Mouse (Mus musculus) kidney, embryonic 14.5 days (tissue): Measurements from ENCODE around the gene Pik3r1. TPM values are rescaled to one million over a fixed set of nuclear protein-coding genes. Genes with fewer than 3 reads are reported as not detected.
A peak's percentile ranks its signal among the peaks of the same experiment; 100 is the strongest.

Source experiments
- ATAC-seq: fragments of 200-750 bp; cut with Nextera tagmentation; 2 replicates; pipeline ENCODE4 v1.8.0; 2017; ENCODE audit warnings: moderate number of reproducible peaks, mild to moderate bottlenecking, moderate TSS enrichment, moderate library complexity; ENCODE audit not compliant: low FRiP score, low TSS enrichment
- H3K27ac ChIP-seq: fragments of 300-500 bp; sonication (generic); 2 replicates; pipeline ENCODE4 v1.5.1; 2014; ENCODE audit warnings: low read depth, mild to moderate bottlenecking, low read length, moderate library complexity, mixed read lengths
- H3K27me3 ChIP-seq: fragments of 300-500 bp; sonication (generic); 2 replicates; pipeline ENCODE4 v1.6.1; 2014; ENCODE audit warnings: mild to moderate bottlenecking, low read length; ENCODE audit not compliant: control insufficient read depth, insufficient read depth
- H3K36me3 ChIP-seq: fragments of 300-500 bp; sonication (generic); 2 replicates; pipeline ENCODE4 v1.6.1; 2014; ENCODE audit warnings: low read length, mixed read lengths; ENCODE audit not compliant: control insufficient read depth, insufficient read depth
- H3K4me1 ChIP-seq: fragments of 300-500 bp; sonication (generic); 2 replicates; pipeline ENCODE4 v1.6.1; 2014; ENCODE audit warnings: low read length, mixed read lengths; ENCODE audit not compliant: control insufficient read depth, insufficient read depth
- H3K4me2 ChIP-seq: fragments of 300-500 bp; sonication (generic); replicated peaks from 2 replicates; pipeline ENCODE4 v1.6.1; 2014; ENCODE audit warnings: low read depth, mild to moderate bottlenecking, low read length
- H3K4me3 ChIP-seq: fragments of 300-500 bp; sonication (generic); 2 replicates; pipeline ENCODE4 v1.5.1; 2014; ENCODE audit warnings: mild to moderate bottlenecking, low read length
- H3K9ac ChIP-seq: fragments of 300-500 bp; sonication (generic); 2 replicates; pipeline ENCODE4 v1.6.1; 2014; ENCODE audit warnings: low read depth, mild to moderate bottlenecking, low read length, moderate library complexity
- H3K9me3 ChIP-seq: fragments of 300-500 bp; sonication (generic); 2 replicates; pipeline ENCODE4 v1.6.1; 2016; ENCODE audit warnings: low read length; ENCODE audit not compliant: control insufficient read depth
- WGBS: fragments of 180-500 bp; shearing (Covaris S2); extraction: QIAGEN DNeasy Blood & Tissue Kit; methylation state at CpG from one replicate; pipeline ENCODE4 v1.1.7; 2014; 5-methylcytosine and 5-hydroxymethylcytosine counted together
- polyA plus RNA-seq: library from polyadenylated mRNA; unstranded; fragments of >200 nt; fragmentation: Nextera tagmentation; extraction: Ambion mirVana; gene quantifications from 2 replicates; pipeline ENCODE4 v1.2.1, GENCODE M21; 2014

Pik3r1 gene
- polyA plus RNA-seq, 1 experiment from 2014 or later, result 63.2 TPM

DNA sequence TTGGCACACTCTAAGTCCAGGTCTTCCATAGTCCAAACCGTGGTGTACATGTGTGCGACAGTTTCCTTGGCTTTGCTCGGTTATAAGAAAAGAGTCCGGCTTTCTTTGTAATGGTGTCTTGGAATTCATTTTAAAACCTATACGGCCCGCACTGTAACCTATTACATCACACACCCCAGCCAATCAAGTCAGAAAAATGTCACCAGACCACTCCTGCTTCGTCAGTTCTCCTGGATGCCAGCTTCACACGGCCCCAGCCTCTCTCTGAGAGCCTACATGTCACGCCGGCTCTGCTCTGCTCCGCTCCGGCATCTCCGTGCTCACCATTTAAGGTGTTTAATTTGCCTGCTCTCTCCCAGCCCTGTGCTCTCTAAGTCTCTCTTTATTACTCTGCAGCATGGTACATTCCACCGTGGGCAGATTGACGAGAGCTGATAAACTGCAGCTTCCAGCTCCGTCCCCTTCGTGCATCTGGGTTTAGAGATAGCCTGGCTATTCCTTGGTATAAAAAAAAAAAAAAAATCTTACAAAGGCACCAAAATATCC lies 75.7 kb downstream of the Pik3r1 start:
- Histone ChIP-seq H3K9ac (peak overlapping the region; percentile 53; the same call in 1 of the 2 replicates), H3K4me3 (peak overlapping the region; percentile 45), H3K27ac (peak overlapping the region; percentile 49), H3K9me3 (no peaks in the 10 kb centered on the region), H3K4me2 (peak overlapping the region; percentile 60), H3K27me3 (no peaks in the 10 kb centered on the region), H3K4me1 (peaks cover 18% of the 10 kb centered on the region), H3K36me3 (peaks cover 17% of the 10 kb centered on the region)
- WGBS, result 23% methylated on average over 17 of the region's 17 CpGs
- ATAC-seq, result peak; percentile 40

DNA sequence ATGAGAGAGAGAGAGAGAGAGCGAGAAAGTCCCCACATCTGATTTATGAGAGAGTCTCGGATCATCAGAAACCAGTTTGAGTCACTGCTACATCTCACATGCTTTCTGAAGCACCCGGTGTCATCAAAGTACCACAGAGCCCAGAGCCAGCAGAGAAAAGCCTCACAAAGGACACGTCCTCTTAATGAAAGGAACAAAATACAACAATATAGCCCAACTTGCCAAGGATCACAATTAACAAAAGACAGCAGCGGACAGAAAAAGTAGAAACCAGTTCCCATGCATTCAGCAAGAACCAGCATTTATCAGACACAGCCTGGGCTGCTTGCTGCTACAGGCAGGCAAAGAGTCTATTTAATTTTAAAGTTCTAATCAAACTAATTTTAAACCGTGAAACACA lies 76.3 kb downstream of the Pik3r1 start:
- ATAC-seq, result no peak
- no peaks in the 10 kb centered on the region for H3K27me3 ChIP-seq
- peak overlapping the region; percentile 14; the same call in 1 of the 2 replicates for H3K9ac ChIP-seq
- 42% methylated on average over 6 of the region's 6 CpGs for WGBS
- H3K9me3 ChIP-seq, result no peaks in the 10 kb centered on the region
- peak overlapping the region; percentile 60 for H3K4me2 ChIP-seq
- H3K4me3 ChIP-seq, result peak overlapping the region; percentile 45; the same call in 1 of the 2 replicates
- peaks cover 17% of the 10 kb centered on the region for H3K4me1 ChIP-seq
- peaks cover 24% of the 10 kb centered on the region for H3K36me3 ChIP-seq
- no peak overlapping the region for H3K27ac ChIP-seq

DNA sequence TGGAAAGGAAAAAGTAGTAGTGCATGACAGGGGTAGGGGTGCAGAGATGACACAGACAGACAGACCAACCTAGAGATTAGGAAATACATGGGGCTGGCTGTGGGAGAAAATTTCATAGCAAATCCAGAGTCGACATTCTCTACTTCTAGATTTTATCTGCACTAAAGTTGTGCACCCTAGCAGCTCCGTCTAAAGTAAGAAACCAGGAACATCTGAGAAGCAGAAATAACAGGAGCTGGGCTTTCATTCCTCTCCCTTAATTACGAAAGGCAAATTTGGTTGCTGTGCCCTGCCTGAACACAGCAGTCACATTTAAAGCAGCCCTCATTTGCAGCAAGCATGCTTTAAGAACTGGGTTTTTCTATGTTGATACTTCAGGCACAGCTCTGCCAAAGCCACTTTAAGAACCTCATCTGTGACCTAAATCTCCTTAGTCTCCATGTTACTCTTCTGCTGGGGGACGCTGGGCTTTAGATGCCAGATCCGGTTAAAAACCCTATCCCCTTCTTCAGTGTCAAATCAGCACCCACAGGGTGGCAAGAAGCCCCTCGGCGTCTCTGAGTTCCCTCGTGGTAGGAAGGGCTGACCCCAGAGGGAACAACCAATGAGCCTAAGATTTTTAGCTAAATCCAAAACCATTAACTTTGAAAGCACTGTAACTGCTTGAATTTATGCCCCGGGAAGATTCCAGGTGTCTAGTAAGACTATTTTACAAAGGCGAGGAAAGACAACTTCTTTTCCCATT lies 76.9 kb downstream of the Pik3r1 start:
- no peak for ATAC-seq
- Histone ChIP-seq H3K4me3 (peak overlapping the region; percentile 45; the same call in 1 of the 2 replicates), H3K9me3 (no peaks in the 10 kb centered on the region), H3K9ac (peak overlapping the region; percentile 14; the same call in 1 of the 2 replicates), H3K4me2 (peak overlapping the region; percentile 60), H3K4me1 (peaks cover 17% of the 10 kb centered on the region), H3K27me3 (no peaks in the 10 kb centered on the region), H3K36me3 (peaks cover 30% of the 10 kb centered on the region), H3K27ac (peak overlapping the region; percentile 6; the same call in 1 of the 2 replicates)
- 40% methylated on average over 10 of the region's 10 CpGs for WGBS

DNA sequence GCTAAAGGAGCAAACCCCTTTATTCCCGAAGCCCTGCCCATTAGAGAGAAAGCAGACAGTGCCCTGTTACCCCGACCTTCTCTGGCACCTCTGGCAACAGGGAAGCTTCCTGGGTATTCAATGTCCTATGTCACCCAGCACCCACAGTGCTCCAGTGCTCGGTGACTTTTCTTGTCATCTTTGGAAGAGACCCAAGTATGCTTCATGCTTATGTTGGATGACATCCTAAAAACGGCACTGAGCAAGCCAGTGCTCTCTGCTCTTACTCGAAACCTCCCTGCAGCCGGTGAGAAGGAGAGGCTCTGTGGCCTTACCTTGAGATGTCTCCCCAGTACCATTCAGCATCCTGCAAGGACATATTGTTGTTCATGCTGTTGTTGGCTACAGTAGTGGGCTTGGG lies 77.8 kb downstream of the Pik3r1 start:
- Histone ChIP-seq H3K4me2 (no peak overlapping the region), H3K9ac (no peak overlapping the region), H3K36me3 (peaks cover 39% of the 10 kb centered on the region), H3K27ac (no peak overlapping the region), H3K9me3 (no peaks in the 10 kb centered on the region), H3K4me1 (peaks cover 14% of the 10 kb centered on the region), H3K4me3 (no peak overlapping the region), H3K27me3 (no peaks in the 10 kb centered on the region)
- ATAC-seq, result no peak
- 67% methylated on average over 6 of the region's 6 CpGs for WGBS

DNA sequence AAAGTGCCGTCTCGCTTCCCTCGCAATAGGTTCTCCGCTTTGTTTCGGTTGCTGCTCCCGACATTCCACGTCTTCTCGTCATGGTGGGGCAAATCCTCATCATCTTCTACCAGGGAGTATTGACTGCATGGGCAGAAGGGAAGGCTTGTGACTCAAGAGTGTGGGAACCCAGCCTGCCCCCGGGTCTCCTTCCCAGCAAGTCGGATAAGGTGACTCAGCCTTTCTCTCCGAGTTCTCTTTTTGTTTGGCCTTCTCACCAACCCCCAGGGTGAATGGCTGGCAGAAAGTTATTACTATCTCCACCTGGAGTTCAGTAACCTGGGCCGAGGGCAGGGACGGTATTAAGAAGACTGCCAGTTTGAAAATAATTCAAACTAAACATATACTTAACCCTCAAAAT lies 81.8 kb downstream of the Pik3r1 start:
- Histone ChIP-seq H3K4me1 (peaks cover 15% of the 10 kb centered on the region), H3K4me3 (no peak overlapping the region), H3K9me3 (no peaks in the 10 kb centered on the region), H3K27me3 (no peaks in the 10 kb centered on the region), H3K27ac (no peak overlapping the region), H3K9ac (no peak overlapping the region), H3K4me2 (no peak overlapping the region), H3K36me3 (peaks cover 62% of the 10 kb centered on the region)
- ATAC-seq, result no peak
- WGBS, result 90% methylated on average over 13 of the region's 13 CpGs

DNA sequence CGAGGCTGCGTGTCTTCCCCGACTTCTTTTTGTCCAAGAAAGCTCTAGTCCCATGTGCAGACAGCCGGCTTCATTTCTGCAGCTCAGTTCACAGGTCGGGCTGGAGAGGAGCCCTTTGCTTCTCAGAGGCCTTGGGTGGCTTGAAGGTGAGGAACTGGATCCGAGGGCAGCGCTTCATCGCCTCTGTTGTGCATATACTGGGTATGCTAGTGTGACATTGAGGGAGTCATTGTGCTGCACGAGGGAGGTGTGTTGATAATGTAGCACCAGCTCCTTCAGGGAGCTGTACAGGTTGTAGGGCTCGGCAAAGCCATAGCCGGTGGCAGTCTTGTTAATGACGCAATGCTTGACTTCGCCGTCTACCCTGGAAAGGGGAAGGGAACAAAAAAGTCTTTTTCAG lies 83.3 kb downstream of the Pik3r1 start:
- Histone ChIP-seq H3K4me2 (no peak overlapping the region), H3K4me1 (0 out of 2 replicates have a peak, but pooled peaks cover 10% of the 10 kb centered on the region), H3K9ac (no peak overlapping the region), H3K9me3 (no peaks in the 10 kb centered on the region), H3K27ac (no peak overlapping the region), H3K36me3 (peaks cover 62% of the 10 kb centered on the region), H3K27me3 (no peaks in the 10 kb centered on the region), H3K4me3 (no peak overlapping the region)
- WGBS, result 81% methylated on average over 14 of the region's 14 CpGs
- ATAC-seq, result no peak

DNA sequence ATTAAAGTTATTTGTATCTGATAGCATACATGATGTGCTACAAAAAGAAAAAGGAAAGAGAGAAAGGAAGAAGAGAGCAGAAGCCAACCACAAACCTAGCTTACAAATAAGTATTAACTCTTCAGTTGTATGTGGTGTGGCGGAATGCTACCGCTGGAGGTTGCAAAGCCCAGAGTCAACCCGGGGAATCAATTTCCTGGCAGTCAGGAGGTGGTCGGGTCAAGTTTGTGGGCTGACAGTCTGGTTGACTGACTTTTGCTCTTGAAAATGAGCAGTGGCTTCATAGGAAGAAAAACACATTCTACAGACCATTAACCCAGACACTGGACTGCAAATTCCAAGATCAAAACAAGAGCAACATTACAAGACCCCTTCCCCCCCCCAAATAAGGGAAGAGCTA lies 85.6 kb downstream of the Pik3r1 start:
- H3K9me3 ChIP-seq, result no peaks in the 10 kb centered on the region
- no peak overlapping the region for H3K4me3 ChIP-seq
- no peak overlapping the region for H3K9ac ChIP-seq
- H3K27me3 ChIP-seq, result no peaks in the 10 kb centered on the region
- peaks cover 46% of the 10 kb centered on the region for H3K36me3 ChIP-seq
- H3K4me1 ChIP-seq, result 0 out of 2 replicates have a peak, but pooled peaks cover 10% of the 10 kb centered on the region
- peak; percentile 55; the same call in 1 of the 2 replicates for ATAC-seq
- H3K27ac ChIP-seq, result no peak overlapping the region
- H3K4me2 ChIP-seq, result no peak overlapping the region
- WGBS, result 24% methylated on average over 4 of the region's 4 CpGs

DNA sequence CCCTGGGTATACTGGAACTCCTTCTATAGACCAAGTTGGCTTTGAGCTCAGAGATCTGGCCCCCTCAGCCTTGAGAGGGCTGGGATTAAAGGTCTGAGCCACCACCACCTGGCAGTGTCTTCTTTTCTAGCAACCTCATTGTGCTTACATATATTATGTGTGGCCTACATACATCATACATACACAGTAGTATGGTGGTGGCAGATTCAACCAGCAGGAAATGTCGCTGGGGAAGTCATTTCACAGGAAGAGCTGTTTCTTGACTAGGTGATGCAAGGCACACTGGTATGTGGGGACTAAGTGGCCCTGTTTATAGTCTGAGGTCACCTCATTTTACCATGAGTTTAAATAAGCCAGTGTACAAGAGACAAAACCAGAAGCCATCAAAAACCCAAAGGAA lies 87.9 kb downstream of the Pik3r1 start:
- Histone ChIP-seq H3K4me2 (no peak overlapping the region), H3K27ac (no peak overlapping the region), H3K4me1 (0 out of 2 replicates have a peak, but pooled peaks cover 10% of the 10 kb centered on the region), H3K9me3 (no peaks in the 10 kb centered on the region), H3K27me3 (no peaks in the 10 kb centered on the region), H3K36me3 (peaks cover 23% of the 10 kb centered on the region), H3K9ac (no peak overlapping the region), H3K4me3 (no peak overlapping the region)
- 93% methylated on average over 1 of the region's 1 CpGs for WGBS
- ATAC-seq, result no peak

DNA sequence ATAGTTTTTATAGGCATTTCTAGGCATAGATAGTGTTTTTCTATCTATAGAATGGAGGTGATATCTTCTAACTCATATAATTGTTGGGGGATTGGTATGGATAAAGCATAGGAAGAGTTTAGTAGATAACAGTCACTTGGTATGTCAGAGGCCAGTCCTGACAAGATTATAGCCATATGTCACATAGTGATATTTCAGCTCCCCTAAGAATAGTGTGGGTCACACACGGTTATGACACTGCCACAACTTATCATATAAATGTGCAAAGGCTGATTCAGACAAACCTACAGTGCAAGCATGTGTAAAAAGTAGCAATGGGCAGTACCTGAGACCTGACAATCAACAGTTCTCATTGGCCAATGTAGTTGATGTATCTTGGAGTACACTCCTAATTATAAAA lies 89.0 kb downstream of the Pik3r1 start:
- Histone ChIP-seq H3K9ac (no peak overlapping the region), H3K27ac (no peak overlapping the region), H3K9me3 (no peaks in the 10 kb centered on the region), H3K27me3 (no peaks in the 10 kb centered on the region), H3K4me1 (0 out of 2 replicates have a peak, but pooled peaks cover 10% of the 10 kb centered on the region), H3K4me3 (no peak overlapping the region), H3K36me3 (peaks cover 12% of the 10 kb centered on the region), H3K4me2 (no peak overlapping the region)
- no peak for ATAC-seq
- WGBS, result 92% methylated on average over 1 of the region's 1 CpGs
